In the genomic region with DNA sequence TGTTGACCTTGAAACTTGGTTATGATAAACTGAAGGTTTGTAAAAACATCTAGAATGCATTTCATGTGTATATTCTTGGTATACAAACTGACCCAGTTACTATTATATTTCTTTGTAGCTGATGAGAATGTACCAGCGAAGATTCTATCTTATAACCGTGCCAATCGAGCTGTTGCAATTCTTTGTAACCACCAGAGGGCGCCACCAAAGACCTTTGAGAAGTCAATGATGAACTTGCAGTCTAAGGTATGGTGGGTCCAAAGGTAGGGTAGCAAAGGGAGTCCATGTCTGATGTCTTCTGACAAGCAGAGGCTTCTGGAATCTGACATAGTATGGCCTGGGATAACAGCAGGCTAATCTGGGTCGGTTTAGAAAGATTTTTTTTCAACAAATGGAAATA, we compare ENCODE assay signal across 9 mouse cellular contexts. TPM values are rescaled to one million over a fixed set of nuclear protein-coding genes. Genes with fewer than 3 reads are reported as not detected.
DNase-seq lines count a peak whose midpoint lies in the region; ATAC-seq and TF ChIP-seq lines count a peak whose summit lies in the region.
"Had no signal": no experiment of that assay in that cellular context is flagged by ENCODE, and none has a peak within 500 bp of the region (broad histone marks: within the 10 kb centered on the region; RNA-seq: fewer than 3 reads in every experiment).

No protein-coding gene starts in this region.

- WGBS in stomach, postnatal 0 days: 75% methylated on average over 5 of the region's 5 CpGs
- 75% methylated on average over 5 of the region's 5 CpGs for WGBS in forebrain, embryonic 10.5 days

- no peaks in the 10 kb centered on the region for H3K9me3 ChIP-seq in stomach, postnatal 0 days (ENCODE audit: control insufficient read depth, low read length)
- no peaks in the 10 kb centered on the region for H3K9me3 ChIP-seq in forebrain, embryonic 10.5 days
- H3K9me3 ChIP-seq: lung, embryonic 15.5 days had no signal

- no peaks in the 10 kb centered on the region for H3K27me3 ChIP-seq in stomach, postnatal 0 days (ENCODE audit: control insufficient read depth, insufficient read depth, low read length)
- no peaks in the 10 kb centered on the region for H3K27me3 ChIP-seq in forebrain, embryonic 10.5 days (ENCODE audit: poor library complexity, severe bottlenecking)
- H3K27me3 ChIP-seq: lung, embryonic 15.5 days had no signal

- no peak for TF ChIP-seq EP300 in stomach, postnatal 0 days (optimal IDR thresholded peaks at IDR 0.05)

- DNase-seq in CD4-positive, CD25-positive, alpha-beta regulatory T cell, adult 2 months (ENCODE audit: low read depth, low spot score): peak; percentile 85
- DNase-seq in kidney, postnatal 10 days: peak; percentile 68
- DNase-seq in kidney, adult 11 months: no peak
- DNase-seq in NIH3T3 (ENCODE audit: low read depth): peak; percentile 70
- peak; percentile 51 for DNase-seq in forelimb bud, embryonic 11.5 days (ENCODE audit: low read depth, low spot score)
- DNase-seq in stomach, postnatal 0 days (ENCODE audit: low spot score): peak; percentile 50
- DNase-seq in forebrain, embryonic 10.5 days (ENCODE audit: extremely low spot score, low spot score): no peak

- H3K4me1 ChIP-seq in stomach, postnatal 0 days (replicated peaks; ENCODE audit: control insufficient read depth, insufficient read depth): no peaks in the 10 kb centered on the region
- H3K4me1 ChIP-seq in forebrain, embryonic 10.5 days: no peaks in the 10 kb centered on the region

- ATAC-seq in CD4-positive, CD25-positive, alpha-beta regulatory T cell, adult 4 months: no peak
- no peak for ATAC-seq in stomach, postnatal 0 days (ENCODE audit: low FRiP score, low TSS enrichment)

- no peak overlapping the region for H3K4me3 ChIP-seq in stomach, postnatal 0 days (ENCODE audit: low read depth, low read length)
- H3K4me3 ChIP-seq in forebrain, embryonic 10.5 days: no peak overlapping the region
- H3K4me3 ChIP-seq: lung, embryonic 15.5 days had no signal

- peaks cover 30% of the 10 kb centered on the region for H3K36me3 ChIP-seq in stomach, postnatal 0 days (ENCODE audit: control insufficient read depth, insufficient read depth, low read length)
- peaks cover 100% of the 10 kb centered on the region for H3K36me3 ChIP-seq in forebrain, embryonic 10.5 days (replicated peaks)

- no peak overlapping the region for H3K9ac ChIP-seq in stomach, postnatal 0 days (ENCODE audit: low read length)
- H3K9ac ChIP-seq: lung, embryonic 15.5 days had no signal

- TF ChIP-seq CTCF in stomach, postnatal 0 days (IDR thresholded peaks at IDR 0.05; ENCODE audit: low read depth): peak; percentile 76

- no peak overlapping the region for H3K4me2 ChIP-seq in stomach, postnatal 0 days (replicated peaks; ENCODE audit: low read depth)
- H3K4me2 ChIP-seq: lung, embryonic 15.5 days had no signal

- H3K27ac ChIP-seq in stomach, postnatal 0 days (replicated peaks): no peak overlapping the region
- H3K27ac ChIP-seq in forebrain, embryonic 10.5 days: no peak overlapping the region
- H3K27ac ChIP-seq: lung, embryonic 15.5 days had no signal

RNA-seq across cellular contexts. Expression of gene Plcg1, which starts 13.8 kb away (rescaled TPM):
- 10 to 100 TPM; 56.4 to 66.8 TPM for polyA plus RNA-seq in CD4-positive, CD25-positive, alpha-beta regulatory T cell, adult 4 months (2017; shearing (Covaris generic))
- polyA plus RNA-seq in stomach, postnatal 0 days (2015; fragmentation: Nextera tagmentation; extraction: Ambion mirVana): 11.4 and 11.5 TPM in 2 replicates
- polyA plus RNA-seq in forebrain, embryonic 10.5 days (2016; fragmentation: Nextera tagmentation; extraction: Ambion mirVana): 59.3 and 61.7 TPM in 2 replicates

Comparison
In these comparisons a context has a peak if more than half of its experiments do, and no peak if none do; other contexts are left out.
1. DNase-seq: peak in CD4-positive, CD25-positive, alpha-beta regulatory T cell, adult 2 months (single experiment), kidney, postnatal 10 days (single experiment), NIH3T3 (single experiment), forelimb bud, embryonic 11.5 days (single experiment) and stomach, postnatal 0 days (single experiment); none in kidney, adult 11 months (single experiment) and forebrain, embryonic 10.5 days (single experiment).